ENCODE assay signal across 8 mouse cellular contexts in genomic region chr16:31070358-31071133, GRCm38 (mm10). TPM values are rescaled to one million over a fixed set of nuclear protein-coding genes. Genes with fewer than 3 reads are reported as not detected.
DNase-seq lines count a peak whose midpoint lies in the region; ATAC-seq and TF ChIP-seq lines count a peak whose summit lies in the region.

No protein-coding gene starts in this region.

- peak; percentile 98 for TF ChIP-seq CTCF in gastrocnemius, adult 2 months (IDR thresholded peaks at IDR 0.05)

- peak overlapping the region; percentile 40 for H3K4me2 ChIP-seq in hindbrain, embryonic 16.5 days (ENCODE audit: low read length)

- H3K9me3 ChIP-seq in hindbrain, embryonic 16.5 days (ENCODE audit: control insufficient read depth, low read length), result no peaks in the 10 kb centered on the region

- DNase-seq in R1 (ENCODE audit: low read depth, low spot score), result peak; percentile 95
- DNase-seq in cerebellum, postnatal 25 days, result peak; percentile 91 to 93
- peak; percentile 86 for DNase-seq in gastrocnemius, adult 2 months
- peak; percentile 74 for DNase-seq in left cerebral cortex, adult 11 months (ENCODE audit: low spot score)
- peak; percentile 91 for DNase-seq in lung, postnatal 36 days
- DNase-seq in retina, postnatal 1 day, result peak; percentile 89
- DNase-seq in thymus, postnatal 36 days, result peak; percentile 75 to 80

- peak overlapping the region; percentile 60 for H3K27ac ChIP-seq in gastrocnemius, adult 2 months
- no peak overlapping the region for H3K27ac ChIP-seq in hindbrain, embryonic 16.5 days (ENCODE audit: low read depth, low read length)

- no peaks in the 10 kb centered on the region for H3K27me3 ChIP-seq in hindbrain, embryonic 16.5 days (replicated peaks; ENCODE audit: control insufficient read depth, insufficient read depth, low read length)

- ATAC-seq in hindbrain, embryonic 16.5 days, result peak; percentile 78

- H3K4me3 ChIP-seq in gastrocnemius, adult 2 months, result peak overlapping the region; percentile 59
- H3K4me3 ChIP-seq in hindbrain, embryonic 16.5 days (ENCODE audit: low read length), result no peak overlapping the region

- 19% methylated on average over 18 of the region's 21 CpGs for WGBS in hindbrain, embryonic 16.5 days

- intact Hi-C loops in gastrocnemius, adult 2 months (cut with DNase I), result loop anchor here (1.0 to 5.0 kb wide), 3 partner anchors 138 to 473 kb away; no protein-coding TSS in a partner anchor

- H3K36me3 ChIP-seq in hindbrain, embryonic 16.5 days (ENCODE audit: control insufficient read depth, insufficient read depth, low read length), result no peaks in the 10 kb centered on the region

- H3K9ac ChIP-seq in hindbrain, embryonic 16.5 days (ENCODE audit: low read depth, low read length), result peak overlapping the region; percentile 41; the same call in 1 of the 2 replicates

- H3K4me1 ChIP-seq in hindbrain, embryonic 16.5 days (ENCODE audit: control insufficient read depth, insufficient read depth, low read depth, low read length), result no peaks in the 10 kb centered on the region; the same call in 1 of the 2 replicates

RNA-seq across cellular contexts. Expression of gene Xxylt1, which starts 10.7 kb away (rescaled TPM):
- 1 to 10 TPM; 2.0 to 6.2 TPM for total RNA-seq in gastrocnemius, adult 2 months (2021)
- polyA plus RNA-seq in hindbrain, embryonic 16.5 days (2015; fragmentation: Nextera tagmentation; extraction: Ambion mirVana), result 11.0 and 16.1 TPM in 2 replicates
